Mouse (Mus musculus) cortical plate, adult 2 months (tissue): ENCODE results near the gene Ttc23.

Experiments
- CTCF ChIP-seq: fragments of 200-500 bp; IDR thresholded peaks from 2 replicates; pipeline ENCODE4 v1.5.1; 2011; ENCODE audit warnings: mild to moderate bottlenecking, control low read depth, low read length; ENCODE audit not compliant: insufficient read depth; ENCODE audit errors: extremely low read depth
- POLR2A ChIP-seq: fragments of 200-500 bp; IDR thresholded peaks from 2 replicates; pipeline ENCODE4 v1.6.1; 2011; ENCODE audit warnings: mild to moderate bottlenecking, low read length, control low read depth; ENCODE audit not compliant: insufficient read depth; ENCODE audit errors: extremely low read depth

GRCm38 (mm10) chr7:67673656-67674055 is 26.4 kb downstream of the Ttc23 start:
- TF ChIP-seq POLR2A (no peak), CTCF (no peak)
